Mouse (Mus musculus) heart, postnatal 10 days (tissue): ENCODE data around the gene Ubl3. TPM values are rescaled to one million over a fixed set of nuclear protein-coding genes. Genes with fewer than 3 reads are reported as not detected.
A peak's percentile ranks its signal among the peaks of the same experiment; 100 is the strongest.

Experiments used
- DNase-seq, 2 experiments: peaks; one replicate each; pipeline ENCODE4 v3.0.0; 2021
- intact Hi-C: fragments of 180-260 bp; cut with DNase I; formaldehyde crosslinking; loops from one replicate; pipeline ENCODE4 v1.15.1; 2025
- total RNA-seq, 2 experiments: library from RNA; stranded (reverse); gene quantifications; 2 replicates each; pipeline ENCODE4 v1.2.3; 2021

The Ubl3 gene
- 10 to 100 TPM; 80.1 to 96.8 TPM for total RNA-seq

DNA sequence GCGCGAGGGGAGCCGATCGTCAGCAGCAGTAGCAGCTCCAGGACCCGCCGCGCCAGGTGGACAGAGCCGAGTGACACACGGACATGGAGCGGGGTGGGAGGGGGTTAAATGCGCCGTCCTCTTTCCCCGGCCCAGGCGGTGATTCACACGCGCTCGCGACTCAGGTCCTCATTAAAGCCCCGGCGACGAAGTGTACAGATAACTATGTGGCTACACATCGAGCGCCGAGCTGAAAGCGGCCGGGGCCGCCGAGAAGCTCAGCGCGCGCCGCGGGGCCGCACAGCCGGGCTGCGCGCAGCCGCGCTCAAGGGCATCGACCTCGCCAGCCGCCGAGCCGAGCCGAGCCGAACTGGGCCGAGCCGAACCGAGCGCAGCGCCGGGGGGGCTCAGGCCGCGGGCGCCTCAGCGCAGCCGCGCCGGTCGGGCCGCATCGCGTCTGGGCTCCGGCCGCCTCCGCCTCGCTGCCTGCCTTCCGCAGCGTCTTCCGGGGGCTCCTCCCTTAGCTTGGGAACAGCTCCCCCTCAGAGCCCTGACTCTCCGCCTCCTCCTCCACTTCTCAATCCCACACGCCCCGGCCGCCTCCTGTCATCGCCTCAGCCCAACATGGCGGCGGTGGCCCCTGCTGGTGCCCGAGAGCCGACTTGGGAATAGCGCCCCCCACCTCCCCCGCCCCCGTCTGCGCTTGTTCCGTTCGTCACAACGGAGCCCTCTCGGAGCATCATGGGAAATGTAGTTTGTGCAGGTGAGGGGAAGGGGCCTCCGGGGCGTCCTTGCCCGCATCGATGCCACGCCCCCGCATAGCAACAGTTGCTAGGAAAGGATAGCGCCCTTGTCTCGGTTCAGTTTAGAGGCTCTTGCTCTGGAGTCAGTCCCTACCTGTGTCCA lies at the start of gene Ubl3:
Gene Ubl3 (minus strand): TSS at position 603 of the 885 bp plus-strand sequence.
- intact Hi-C loops, result no loop called here
- peak; percentile 95 for DNase-seq

- intact Hi-C loops, result no loop called here
- no peak for DNase-seq
Measured at GRCm38 (mm10) chr5:148598376-148598775, 45.8 kb upstream of the Ubl3 start.

DNA sequence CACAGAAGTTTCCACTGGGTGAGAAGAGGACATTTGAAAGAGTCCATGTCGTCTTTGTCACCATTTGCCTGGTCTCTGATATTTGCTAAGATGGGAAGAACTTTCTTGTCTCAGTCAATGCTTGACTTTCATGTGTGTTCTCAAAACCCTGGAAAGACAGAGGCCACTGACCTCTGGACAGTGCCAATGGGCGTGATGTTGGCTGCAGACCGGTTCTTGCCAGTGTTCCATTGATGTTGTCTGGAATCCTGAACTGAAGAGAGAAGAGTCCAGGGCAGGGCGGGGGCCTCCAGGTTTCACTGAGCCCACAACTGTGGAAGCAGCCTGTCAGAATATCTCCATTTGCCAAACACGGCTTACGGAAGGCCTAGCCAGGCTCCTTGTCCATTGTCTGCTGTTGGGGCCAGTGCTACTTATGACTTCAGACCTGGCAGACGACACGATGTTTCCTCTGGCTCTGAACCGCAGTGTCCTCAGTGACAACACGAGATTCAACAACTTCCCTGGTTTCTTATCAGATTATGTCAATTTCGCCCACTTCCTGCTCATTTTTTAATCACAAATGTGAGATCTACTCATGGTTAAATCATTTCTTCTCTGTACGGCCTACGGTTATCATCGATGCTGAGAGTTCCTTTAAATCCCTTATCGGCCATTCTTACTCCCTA lies 43.6 kb upstream of the Ubl3 start:
- intact Hi-C loops, result no loop called here
- peak; percentile 6 to 20 for DNase-seq

DNA sequence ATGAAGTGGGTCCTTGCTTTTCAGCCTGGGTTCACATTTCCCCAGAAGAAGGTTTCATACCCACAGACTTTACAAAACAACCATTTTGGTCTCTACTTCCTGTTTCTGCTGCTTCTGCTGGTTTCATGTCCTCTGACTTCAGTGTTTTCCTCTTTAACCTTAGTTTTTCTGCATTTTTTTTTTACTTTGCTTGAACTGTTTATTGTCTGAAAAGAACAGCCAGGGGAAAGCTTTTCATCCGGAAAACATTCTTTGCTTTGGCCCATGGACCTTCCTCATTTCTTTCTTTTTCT lies 42.8 kb upstream of the Ubl3 start:
- intact Hi-C loops, result no loop called here
- DNase-seq, result no peak

GRCm38 (mm10) chr5:148594693-148595458 lies 42.3 kb upstream of the Ubl3 start:
- no peak for DNase-seq
- intact Hi-C loops, result no loop called here

DNA sequence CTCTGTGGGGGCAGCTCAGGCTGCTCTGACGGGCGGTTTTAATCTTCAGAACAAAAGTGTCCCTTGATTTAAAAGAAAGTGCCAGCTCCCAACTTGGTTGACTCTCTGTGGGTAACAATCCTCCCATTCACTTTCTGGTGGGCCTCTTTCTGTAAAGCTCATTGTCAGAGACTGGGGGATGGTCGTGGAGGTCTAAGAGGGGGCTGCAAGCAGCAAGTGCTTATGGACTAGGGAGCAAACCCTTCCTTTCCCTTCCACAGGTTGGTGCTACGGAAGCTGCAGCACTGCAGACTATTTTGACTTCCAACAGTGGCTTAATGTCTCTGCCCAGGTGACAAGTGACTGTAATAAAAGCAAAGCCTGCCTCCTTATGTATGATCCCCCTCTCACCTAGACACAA lies 41.0 kb upstream of the Ubl3 start:
- DNase-seq, result no peak
- intact Hi-C loops, result no loop called here

GRCm38 (mm10) chr5:148591448-148591862 lies 38.9 kb upstream of the Ubl3 start:
- no peak for DNase-seq
- intact Hi-C loops, result no loop called here

- intact Hi-C loops, result no loop called here
- DNase-seq, result no peak
Measured at GRCm38 (mm10) chr5:148590603-148591447, 38.2 kb upstream of the Ubl3 start.

GRCm38 (mm10) chr5:148588987-148589386 lies 36.4 kb upstream of the Ubl3 start:
- intact Hi-C loops, result no loop called here
- DNase-seq, result no peak

GRCm38 (mm10) chr5:148588142-148588650 lies 35.6 kb upstream of the Ubl3 start:
- no peak for DNase-seq

GRCm38 (mm10) chr5:148580388-148580985 lies 27.9 kb upstream of the Ubl3 start:
- no peak for DNase-seq
- intact Hi-C loops, result no loop called here

More at GRCm38 (mm10) chr5:148588142-148588650, 35.6 kb upstream of the Ubl3 start:
- intact Hi-C loops, result no loop called here

GRCm38 (mm10) chr5:148579156-148579555 lies 26.6 kb upstream of the Ubl3 start:
- intact Hi-C loops, result loop anchor here (5.0 kb wide), 1 partner anchor 58 kb away; no protein-coding TSS in a partner anchor
- no peak for DNase-seq

DNA sequence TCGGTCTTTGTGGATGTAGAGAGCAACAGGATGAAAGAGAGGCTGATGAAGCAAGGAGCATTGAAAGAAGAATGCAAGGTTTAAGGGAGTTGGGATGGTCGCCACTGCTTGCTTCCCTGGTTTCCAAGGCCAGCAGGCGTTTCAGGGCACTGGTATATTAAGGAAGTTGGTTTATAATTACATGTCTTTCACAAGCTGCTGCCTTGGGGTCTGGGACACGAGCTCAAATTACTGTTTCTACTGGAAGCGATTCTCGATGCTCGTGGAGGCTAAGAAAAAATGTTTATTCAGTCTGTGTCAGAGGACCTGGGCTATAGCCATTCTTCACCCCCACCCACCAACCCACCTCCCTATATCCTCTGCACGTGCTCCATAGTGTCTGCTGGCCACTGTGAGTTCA lies 25.8 kb upstream of the Ubl3 start:
- intact Hi-C loops, result loop anchor here (5.0 kb wide), 1 partner anchor 59 kb away; no protein-coding TSS in a partner anchor
- DNase-seq, result no peak

DNA sequence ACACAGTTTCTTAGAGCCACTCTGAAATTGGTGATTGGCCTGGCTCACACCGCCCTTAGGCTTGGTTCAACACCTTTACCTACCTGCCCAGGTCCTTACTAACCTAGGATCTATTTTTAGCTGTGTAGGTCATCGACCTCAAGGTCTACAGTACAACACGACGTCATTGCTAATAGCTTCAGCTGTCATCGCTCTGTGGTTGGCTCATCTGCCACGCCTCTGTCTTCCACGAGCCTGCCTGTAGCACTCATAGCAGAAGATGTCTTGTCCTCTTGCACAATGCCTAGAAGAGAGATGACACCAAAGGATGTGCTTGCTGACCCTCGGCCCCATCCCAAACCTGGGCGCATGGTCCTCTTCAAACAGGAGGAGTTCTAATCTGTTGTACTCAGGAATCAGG lies 24.7 kb upstream of the Ubl3 start:
- no peak for DNase-seq
- intact Hi-C loops, result loop anchor here (5.0 kb wide), 1 partner anchor 60 kb away; no protein-coding TSS in a partner anchor

DNA sequence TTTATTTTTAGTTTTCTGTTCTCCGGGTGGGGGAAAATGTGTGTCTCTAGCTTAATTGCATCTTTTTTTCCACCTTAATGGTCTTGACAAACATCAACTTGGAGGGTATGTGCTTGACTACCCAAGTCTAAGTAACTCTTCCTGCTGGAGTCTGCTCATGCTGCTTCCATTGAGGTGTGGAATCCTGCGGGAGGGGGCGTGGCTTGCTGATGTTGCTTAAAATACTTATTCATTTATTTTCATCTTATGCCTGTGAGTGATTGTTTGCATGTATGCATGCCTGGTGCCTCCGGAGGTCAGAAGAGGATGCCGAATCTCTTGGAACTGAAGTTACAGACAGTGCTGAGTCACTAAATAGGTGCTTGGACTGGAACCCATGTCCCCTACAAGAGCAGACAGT lies 22.6 kb upstream of the Ubl3 start:
- intact Hi-C loops, result loop anchor here (5.0 kb wide), 1 partner anchor 62 kb away; no protein-coding TSS in a partner anchor
- peak in 1 of 2 experiments; percentile 42 for DNase-seq

DNA sequence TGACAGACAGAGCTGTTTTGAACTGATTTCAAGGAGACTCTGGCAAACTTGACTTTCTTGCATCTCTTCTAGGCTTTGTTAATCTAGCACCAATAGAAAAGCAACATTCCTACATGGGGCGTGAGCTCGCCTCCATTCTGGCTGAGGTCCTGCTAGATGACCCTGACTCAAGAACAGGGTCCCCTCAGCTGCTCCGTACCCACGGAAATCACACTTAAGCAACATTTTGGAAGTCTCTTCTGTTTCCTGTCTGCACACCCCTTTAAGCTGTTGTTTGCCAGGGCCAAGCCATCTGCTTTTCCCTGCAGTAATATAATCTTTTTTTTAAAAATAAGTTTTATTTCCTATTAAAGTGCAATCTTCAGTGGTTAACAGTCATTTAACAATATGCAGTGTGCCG lies 20.1 kb upstream of the Ubl3 start:
- DNase-seq, result no peak
- intact Hi-C loops, result no loop called here

DNA sequence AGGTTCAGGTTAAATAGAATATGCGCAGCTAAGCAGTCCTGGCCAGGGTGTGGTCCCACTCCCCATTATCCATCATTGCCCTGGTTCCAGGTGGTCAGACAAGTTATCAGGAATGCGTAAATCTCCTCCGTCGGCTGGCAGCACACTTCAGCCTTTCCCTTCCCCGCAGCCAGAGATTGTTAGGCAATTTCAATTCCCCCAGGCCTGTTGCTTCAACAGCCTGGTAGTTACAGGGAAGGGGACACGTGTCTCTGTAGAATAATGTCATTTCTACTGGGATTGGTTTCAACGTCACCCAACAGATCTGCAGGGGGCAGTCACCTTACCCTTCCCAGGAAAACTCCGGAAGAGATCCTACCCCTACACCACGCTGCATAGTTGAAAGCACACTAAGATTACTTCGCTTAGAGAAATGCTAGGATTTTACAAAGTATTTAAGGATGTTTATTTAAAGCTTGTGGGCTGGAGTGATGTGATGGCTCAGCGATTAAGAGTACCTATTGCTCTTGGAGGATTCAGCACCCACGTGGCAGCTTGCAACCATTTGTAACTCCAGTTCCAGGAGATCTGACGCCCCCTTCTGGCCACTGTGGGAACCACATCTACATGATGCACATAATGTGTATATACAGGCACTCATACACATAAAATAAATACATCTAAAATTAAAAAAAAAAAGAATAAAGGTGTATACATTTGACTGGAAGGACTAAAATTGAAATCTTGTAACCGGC lies 18.1 kb upstream of the Ubl3 start:
- intact Hi-C loops, result no loop called here
- no peak for DNase-seq

GRCm38 (mm10) chr5:148569444-148569843 lies 16.9 kb upstream of the Ubl3 start:
- peak; percentile 41 to 47 for DNase-seq
- intact Hi-C loops, result no loop called here

DNA sequence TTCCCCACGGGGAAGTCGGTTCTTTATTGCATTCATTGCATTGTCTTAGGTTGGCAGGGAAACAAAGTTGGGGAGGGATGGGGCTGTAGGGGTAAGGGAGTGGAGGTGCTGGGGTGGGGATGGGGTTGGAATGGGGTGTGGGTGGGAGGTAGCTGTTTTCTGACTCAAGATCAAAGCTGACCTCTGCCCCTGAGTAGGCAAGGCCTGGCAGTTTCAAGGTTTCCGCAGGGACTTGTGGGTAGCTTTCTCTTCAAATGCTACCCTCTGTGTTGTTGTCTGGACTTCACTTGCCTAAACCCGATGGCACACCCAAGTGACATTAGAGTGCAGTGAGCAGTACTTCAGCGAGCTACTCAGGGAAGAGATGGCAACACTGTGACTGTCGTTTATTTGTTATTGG lies 13.0 kb upstream of the Ubl3 start:
- intact Hi-C loops, result no loop called here
- DNase-seq, result no peak
